In the genomic region with DNA sequence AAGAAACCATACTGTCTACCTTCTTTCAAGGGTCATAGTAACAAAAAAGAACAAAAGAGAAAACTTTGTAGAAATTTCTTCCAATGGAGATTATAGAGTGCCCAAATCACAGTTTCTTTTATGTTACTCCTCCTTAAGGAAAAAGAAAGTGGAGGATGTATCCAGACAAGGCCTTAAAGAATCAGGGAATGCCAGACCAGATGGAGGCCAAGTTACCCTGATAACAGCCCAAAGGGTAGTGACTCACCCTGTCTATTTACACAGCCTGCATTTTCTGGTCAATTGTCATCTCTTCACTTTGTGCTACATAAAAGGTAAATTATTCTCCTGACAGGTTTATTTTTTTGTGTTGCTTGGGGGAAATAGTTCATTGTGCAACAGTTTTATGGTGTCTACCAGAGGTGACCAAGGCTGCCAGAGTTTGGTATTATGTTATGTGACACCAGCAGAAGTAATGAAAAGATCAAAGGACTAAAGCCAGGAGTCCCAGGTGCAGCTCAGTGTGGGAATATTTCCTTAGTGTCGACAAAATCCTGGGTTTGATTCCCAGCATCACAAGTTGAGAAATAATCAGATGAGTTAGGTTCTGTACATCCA, we compare ENCODE assay signal across 24 mouse cellular contexts. TPM values are rescaled to one million over a fixed set of nuclear protein-coding genes. Genes with fewer than 3 reads are reported as not detected.
A peak's percentile ranks its signal among the peaks of the same experiment; 100 is the strongest.
DNase-seq lines count a peak whose midpoint lies in the region; ATAC-seq and TF ChIP-seq lines count a peak whose summit lies in the region.
"Had no signal": no experiment of that assay in that cellular context is flagged by ENCODE, and none has a peak within 500 bp of the region (broad histone marks: within the 10 kb centered on the region; RNA-seq: fewer than 3 reads in every experiment).

No protein-coding gene starts in this region.

- no peaks in the 10 kb centered on the region for H3K4me1 ChIP-seq in intestine, embryonic 16.5 days (ENCODE audit: control insufficient read depth, insufficient read depth, low read length)
- H3K4me1 ChIP-seq: forebrain, embryonic 10.5 days; forebrain, embryonic 13.5 days; hindbrain, embryonic 12.5 days; hindbrain, embryonic 15.5 days had no signal

- ATAC-seq in intestine, embryonic 16.5 days = peak; percentile 44; the same call in 1 of the 2 replicates
- ATAC-seq: forebrain, embryonic 13.5 days; forebrain, embryonic 16.5 days had no signal

- H3K4me2 ChIP-seq in intestine, embryonic 16.5 days (ENCODE audit: low read depth, low read length) = no peak overlapping the region
- H3K4me2 ChIP-seq: embryonic facial prominence, embryonic 13.5 days; forebrain, embryonic 13.5 days; heart, embryonic 11.5 days; hindbrain, embryonic 12.5 days; hindbrain, embryonic 15.5 days had no signal

- H3K36me3 ChIP-seq in C2C12 (ENCODE audit: control insufficient read depth, insufficient read depth) = no peaks in the 10 kb centered on the region
- H3K36me3 ChIP-seq in intestine, embryonic 16.5 days (ENCODE audit: control insufficient read depth, insufficient read depth, low read length) = no peaks in the 10 kb centered on the region
- H3K36me3 ChIP-seq: embryonic facial prominence, embryonic 10.5 days; embryonic facial prominence, embryonic 13.5 days; forebrain, embryonic 10.5 days; G1E; hindbrain, embryonic 12.5 days; hindbrain, embryonic 15.5 days had no signal

- DNase-seq in NIH3T3 (ENCODE audit: low read depth) = peak; percentile 36
- DNase-seq in right cerebral cortex, adult 2 months (ENCODE audit: low spot score in 2 of 2) = no peak
- no peak for DNase-seq in adrenal gland, postnatal 25 days
- no peak for DNase-seq in adrenal gland, postnatal 4 days (ENCODE audit: low spot score in 2 of 2)
- DNase-seq: adrenal gland, postnatal 10 days; cerebellum, adult 11-12 months; cerebellum, adult 8-10 months; cerebellum, postnatal 10 days; cerebellum, postnatal 36 days; embryo, embryonic 11 days; gastrocnemius, adult 2 months; gastrocnemius, postnatal 14 days had no signal

- no peak for TF ChIP-seq CTCF in C2C12 (IDR thresholded peaks at IDR 0.05; ENCODE audit: control insufficient read depth, insufficient read depth, insufficient read length)

- no peak overlapping the region for H3K4me3 ChIP-seq in C2C12 (ENCODE audit: insufficient read depth, poor library complexity, severe bottlenecking)
- H3K4me3 ChIP-seq in intestine, embryonic 16.5 days (ENCODE audit: low read length) = no peak overlapping the region
- H3K4me3 ChIP-seq: embryonic facial prominence, embryonic 10.5 days; embryonic facial prominence, embryonic 13.5 days; forebrain, embryonic 10.5 days; forebrain, embryonic 13.5 days; gastrocnemius, adult 2 months; hindbrain, embryonic 12.5 days; hindbrain, embryonic 15.5 days had no signal

- no peaks in the 10 kb centered on the region for H3K27me3 ChIP-seq in C2C12 (ENCODE audit: control insufficient read depth, insufficient read depth, insufficient read length)
- H3K27me3 ChIP-seq in intestine, embryonic 16.5 days (replicated peaks; ENCODE audit: control insufficient read depth, insufficient read depth, low read length) = no peaks in the 10 kb centered on the region
- H3K27me3 ChIP-seq: CH12.LX; hindbrain, embryonic 12.5 days; hindbrain, embryonic 15.5 days had no signal

- no peak overlapping the region for H3ac ChIP-seq in C2C12 (ENCODE audit: control insufficient read depth, insufficient read length, low read depth)

- WGBS in intestine, embryonic 16.5 days = 68% methylated on average over 1 of the region's 1 CpGs

- H3K79me3 ChIP-seq in C2C12 (ENCODE audit: low read depth) = no peaks in the 10 kb centered on the region

- H3K9ac ChIP-seq in intestine, embryonic 16.5 days (ENCODE audit: low read depth, low read length) = no peak overlapping the region
- H3K9ac ChIP-seq: embryonic facial prominence, embryonic 13.5 days; forebrain, embryonic 13.5 days; hindbrain, embryonic 12.5 days; hindbrain, embryonic 15.5 days had no signal

- H3K79me2 ChIP-seq in C2C12 (ENCODE audit: control insufficient read depth, insufficient read depth) = no peaks in the 10 kb centered on the region

- H3K9me3 ChIP-seq in intestine, embryonic 16.5 days (ENCODE audit: control insufficient read depth, low read length) = no peaks in the 10 kb centered on the region
- H3K9me3 ChIP-seq: embryonic facial prominence, embryonic 10.5 days; embryonic facial prominence, embryonic 13.5 days; forebrain, embryonic 10.5 days; forebrain, embryonic 13.5 days; G1E; hindbrain, embryonic 12.5 days; hindbrain, embryonic 15.5 days had no signal

- H3K27ac ChIP-seq in intestine, embryonic 16.5 days (ENCODE audit: low read length) = no peak overlapping the region
- H3K27ac ChIP-seq: embryonic facial prominence, embryonic 10.5 days; embryonic facial prominence, embryonic 13.5 days; forebrain, embryonic 10.5 days; forebrain, embryonic 13.5 days; gastrocnemius, adult 2 months; hindbrain, embryonic 12.5 days; hindbrain, embryonic 15.5 days had no signal

TF ChIP-seq in C2C12, 6 proteins besides CTCF, POLR2A, EP300 and RAD21:
- peak; percentile 90 for TF ChIP-seq FOSL1 (IDR thresholded peaks at IDR 0.05; ENCODE audit: insufficient read depth, low read length, poor library complexity, severe bottlenecking)
- TF ChIP-seq CEBPB (IDR thresholded peaks at IDR 0.05; ENCODE audit: low read depth) = peak; percentile 98
- no peak for TF ChIP-seq MAX (IDR thresholded peaks at IDR 0.05)
- TF ChIP-seq USF1 (IDR thresholded peaks at IDR 0.05; ENCODE audit: low read depth) = no peak
- TF ChIP-seq MYOG (IDR thresholded peaks at IDR 0.05; ENCODE audit: control insufficient read depth, extremely low read depth, insufficient read length) = no peak
- TF ChIP-seq MYOD1 (IDR thresholded peaks at IDR 0.05; ENCODE audit: control insufficient read depth, insufficient read length, low read depth) = peak; percentile 72

RNA-seq across cellular contexts. Expression of a gene that starts 6.5 kb away (rescaled TPM):
- polyA plus RNA-seq in C2C12 (2012; fragmentation: generic; extraction: Trizol) = 9.4 TPM
- 33.0 and 33.9 TPM in 2 replicates for polyA plus RNA-seq in intestine, embryonic 16.5 days (2015; fragmentation: Nextera tagmentation; extraction: Ambion mirVana)
- 30.2 and 35.5 TPM in 2 replicates for total RNA-seq in adrenal gland, postnatal 25 days (2021)
- total RNA-seq in adrenal gland, postnatal 4 days (2021) = 10 to 100 TPM; 58.6 to 60.8 TPM
- polyA plus RNA-seq: G1E had no signal
